Mouse (Mus musculus): Measurements from ENCODE around the gene Spsb4. TPM values are rescaled to one million over a fixed set of nuclear protein-coding genes. Genes with fewer than 3 reads are reported as not detected.

The Spsb4 gene
- polyA plus RNA-seq, 1 experiment from 2014 or later, result 70.3 TPM

GRCm38 (mm10) chr9:96923577-96924316 is 94.9 kb downstream of the Spsb4 start:
- Histone ChIP-seq H3K4me3 (no peak overlapping the region), H3K4me1 (peaks cover 14% of the 10 kb centered on the region; the same call in 1 of the 2 replicates), H3K27ac (peak overlapping the region; percentile 17; the same call in 1 of the 2 replicates), H3K9me3 (replicated peaks) (no peaks in the 10 kb centered on the region), H3K36me3 (no peaks in the 10 kb centered on the region), H3K27me3 (ENCODE audit: low read depth, poor library complexity, severe bottlenecking) (0 out of 2 replicates have a peak, but pooled peaks cover 6% of the 10 kb centered on the region)
- 86% methylated on average over 17 of the region's 17 CpGs for WGBS
- DNase-seq (ENCODE audit: low spot score), result no peak

GRCm38 (mm10) chr9:96923119-96923518 is 95.5 kb downstream of the Spsb4 start:
- Histone ChIP-seq H3K27me3 (ENCODE audit: low read depth, poor library complexity, severe bottlenecking) (0 out of 2 replicates have a peak, but pooled peaks cover under 1% of the 10 kb centered on the region), H3K9me3 (replicated peaks) (no peaks in the 10 kb centered on the region), H3K27ac (peak overlapping the region; percentile 25; the same call in 1 of the 2 replicates), H3K4me3 (no peak overlapping the region), H3K36me3 (no peaks in the 10 kb centered on the region), H3K4me1 (peaks cover 14% of the 10 kb centered on the region; the same call in 1 of the 2 replicates)
- no peak for DNase-seq (ENCODE audit: low spot score)
- WGBS, result 90% methylated on average over 6 of the region's 6 CpGs

GRCm38 (mm10) chr9:96916620-96917538 is 101.8 kb downstream of the Spsb4 start:
- no peaks in the 10 kb centered on the region for H3K9me3 ChIP-seq (replicated peaks)
- H3K27ac ChIP-seq, result no peak overlapping the region
- peak; percentile 96 for DNase-seq (ENCODE audit: low spot score)
- 0 out of 2 replicates have a peak, but pooled peaks cover 3% of the 10 kb centered on the region for H3K4me1 ChIP-seq
- no peaks in the 10 kb centered on the region for H3K36me3 ChIP-seq
- H3K4me3 ChIP-seq, result no peak overlapping the region
- 45% methylated on average over 27 of the region's 27 CpGs for WGBS
- no peaks in the 10 kb centered on the region for H3K27me3 ChIP-seq (ENCODE audit: low read depth, poor library complexity, severe bottlenecking)

DNA sequence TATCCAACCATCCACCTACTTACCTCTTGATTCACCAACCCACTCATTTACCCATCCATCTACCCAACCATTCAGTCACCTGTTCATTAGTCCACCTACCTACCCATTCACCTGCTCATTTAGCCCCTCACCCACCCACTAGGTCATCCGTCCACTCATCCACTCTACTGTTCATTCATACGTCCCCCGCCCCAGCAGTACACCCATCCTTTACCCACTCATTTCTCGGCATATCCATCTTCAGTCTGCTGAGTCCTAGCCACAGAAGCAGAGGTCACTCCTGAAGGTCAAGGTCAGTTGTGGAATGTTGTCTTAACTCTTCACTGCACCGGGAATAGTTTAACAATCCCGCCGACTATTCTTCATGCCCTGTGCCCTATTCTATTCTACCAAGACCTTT is 102.6 kb downstream of the Spsb4 start:
- no peaks in the 10 kb centered on the region for H3K27me3 ChIP-seq (ENCODE audit: low read depth, poor library complexity, severe bottlenecking)
- H3K9me3 ChIP-seq (replicated peaks), result no peaks in the 10 kb centered on the region
- no peak for DNase-seq (ENCODE audit: low spot score)
- no peak overlapping the region for H3K4me3 ChIP-seq
- no peaks in the 10 kb centered on the region for H3K36me3 ChIP-seq
- no peak overlapping the region for H3K27ac ChIP-seq
- WGBS, result 68% methylated on average over 7 of the region's 7 CpGs
- 0 out of 2 replicates have a peak, but pooled peaks cover 3% of the 10 kb centered on the region for H3K4me1 ChIP-seq

DNA sequence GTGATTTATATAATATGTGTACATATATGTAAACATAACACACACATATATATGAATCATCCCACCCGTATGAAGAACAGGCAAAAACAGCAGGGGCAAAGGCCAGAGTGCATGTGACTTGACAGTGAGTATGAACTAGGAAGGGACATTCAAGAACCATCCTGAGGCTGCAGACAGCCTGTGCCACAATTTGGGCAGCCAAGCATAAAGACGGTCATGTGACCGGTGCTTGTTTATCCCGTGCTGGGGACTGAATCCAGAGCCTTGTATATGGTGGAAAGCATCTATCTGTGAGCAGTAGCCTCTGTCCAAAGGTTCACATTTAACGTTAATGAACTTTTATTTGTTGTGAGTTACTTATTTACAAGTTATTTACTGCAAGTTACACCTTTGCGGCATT is 103.8 kb downstream of the Spsb4 start:
- DNase-seq (ENCODE audit: low spot score), result no peak
- no peak overlapping the region for H3K27ac ChIP-seq
- no peak overlapping the region for H3K4me3 ChIP-seq
- H3K36me3 ChIP-seq, result no peaks in the 10 kb centered on the region
- H3K27me3 ChIP-seq (ENCODE audit: low read depth, poor library complexity, severe bottlenecking), result no peaks in the 10 kb centered on the region
- 0 out of 2 replicates have a peak, but pooled peaks cover 3% of the 10 kb centered on the region for H3K4me1 ChIP-seq
- WGBS, result 84% methylated on average over 6 of the region's 6 CpGs
- H3K9me3 ChIP-seq (replicated peaks), result no peaks in the 10 kb centered on the region

GRCm38 (mm10) chr9:96914005-96914404 is 104.6 kb downstream of the Spsb4 start:
- Histone ChIP-seq H3K4me1 (0 out of 2 replicates have a peak, but pooled peaks cover 3% of the 10 kb centered on the region), H3K36me3 (no peaks in the 10 kb centered on the region), H3K27ac (no peak overlapping the region), H3K9me3 (replicated peaks) (no peaks in the 10 kb centered on the region), H3K27me3 (ENCODE audit: low read depth, poor library complexity, severe bottlenecking) (no peaks in the 10 kb centered on the region), H3K4me3 (no peak overlapping the region)
- WGBS, result 87% methylated on average over 3 of the region's 3 CpGs
- DNase-seq (ENCODE audit: low spot score), result no peak

DNA sequence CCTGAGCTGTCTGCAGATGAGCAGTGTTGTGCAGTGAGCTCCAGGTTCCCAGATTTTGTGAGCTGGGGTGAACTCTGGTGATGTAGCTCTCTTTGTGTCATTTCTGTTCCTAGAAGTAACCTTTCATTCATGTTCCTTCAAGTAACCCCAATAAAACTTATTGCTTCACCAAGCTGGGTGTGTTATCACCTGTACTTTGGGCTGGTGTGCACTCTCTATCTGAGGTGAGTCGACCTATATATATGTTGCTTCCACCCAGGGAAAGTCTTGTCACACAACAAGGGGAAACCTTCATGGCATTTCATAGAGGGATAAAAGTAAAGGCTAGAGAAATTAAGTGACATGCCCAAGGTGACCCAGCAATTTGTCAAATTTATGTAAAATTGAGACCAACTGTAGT is 109.1 kb downstream of the Spsb4 start:
- Histone ChIP-seq H3K27ac (no peak overlapping the region), H3K36me3 (no peaks in the 10 kb centered on the region), H3K4me1 (no peaks in the 10 kb centered on the region), H3K9me3 (replicated peaks) (no peaks in the 10 kb centered on the region), H3K4me3 (no peak overlapping the region), H3K27me3 (ENCODE audit: low read depth, poor library complexity, severe bottlenecking) (no peaks in the 10 kb centered on the region)
- no peak for DNase-seq (ENCODE audit: low spot score)
- WGBS, result 89% methylated on average over 1 of the region's 1 CpGs

- Histone ChIP-seq H3K27me3 (ENCODE audit: low read depth, poor library complexity, severe bottlenecking) (no peaks in the 10 kb centered on the region), H3K4me1 (no peaks in the 10 kb centered on the region), H3K36me3 (no peaks in the 10 kb centered on the region), H3K9me3 (replicated peaks) (no peaks in the 10 kb centered on the region), H3K27ac (no peak overlapping the region), H3K4me3 (no peak overlapping the region)
- DNase-seq (ENCODE audit: low spot score), result no peak
- 81% methylated on average over 2 of the region's 2 CpGs for WGBS
These were observed 109.9 kb downstream of the Spsb4 start for GRCm38 (mm10) chr9:96908737-96909136.

DNA sequence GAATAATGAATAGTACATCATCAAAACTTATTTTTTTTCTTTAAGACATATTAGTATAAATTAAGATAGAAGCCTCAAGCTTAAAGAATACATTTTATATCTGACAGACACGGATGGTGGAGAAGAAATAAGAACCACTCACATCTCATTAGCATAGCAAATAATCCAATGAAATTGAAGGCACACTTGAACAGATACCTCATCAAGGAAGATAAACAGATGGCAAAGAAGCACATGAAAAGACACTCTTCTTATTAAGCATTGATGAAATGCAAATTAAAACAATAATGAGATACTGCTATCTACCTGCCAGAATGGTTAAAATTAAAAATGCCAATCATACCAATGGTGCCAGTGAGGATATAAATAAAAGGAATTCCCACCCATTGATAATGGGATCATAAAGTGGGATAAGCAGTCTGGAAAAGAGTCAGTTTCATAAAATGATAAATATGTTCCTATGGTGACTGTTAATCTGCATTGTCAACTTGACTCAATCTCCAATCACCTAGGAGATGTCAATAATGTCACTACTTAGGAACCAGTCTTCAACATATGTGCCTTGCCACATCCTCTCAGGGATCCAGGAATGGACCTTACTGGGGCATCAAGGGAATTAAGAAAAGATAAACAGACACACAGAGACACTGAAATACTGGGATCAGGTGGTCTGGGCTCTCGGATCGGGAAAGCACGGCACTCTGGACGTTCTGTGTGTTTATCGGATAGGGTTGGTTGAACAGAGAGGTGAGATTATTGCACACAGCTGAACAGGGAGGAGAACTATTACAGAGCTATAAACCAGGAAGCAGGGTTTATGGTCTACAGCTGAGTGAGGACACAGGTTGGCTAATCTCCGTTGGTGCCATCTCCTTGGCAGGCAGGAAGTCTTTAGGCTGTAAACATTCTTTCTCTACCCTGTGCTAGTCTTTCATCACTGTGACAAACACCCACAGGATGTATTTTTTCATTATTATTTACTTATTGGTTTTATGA is 114.0 kb downstream of the Spsb4 start:
- no peaks in the 10 kb centered on the region for H3K4me1 ChIP-seq
- H3K9me3 ChIP-seq (replicated peaks), result no peaks in the 10 kb centered on the region
- 82% methylated on average over 7 of the region's 7 CpGs for WGBS
- no peak overlapping the region for H3K4me3 ChIP-seq
- H3K27ac ChIP-seq, result no peak overlapping the region
- DNase-seq (ENCODE audit: low spot score), result no peak
- no peaks in the 10 kb centered on the region for H3K27me3 ChIP-seq (ENCODE audit: low read depth, poor library complexity, severe bottlenecking)
- no peaks in the 10 kb centered on the region for H3K36me3 ChIP-seq

DNA sequence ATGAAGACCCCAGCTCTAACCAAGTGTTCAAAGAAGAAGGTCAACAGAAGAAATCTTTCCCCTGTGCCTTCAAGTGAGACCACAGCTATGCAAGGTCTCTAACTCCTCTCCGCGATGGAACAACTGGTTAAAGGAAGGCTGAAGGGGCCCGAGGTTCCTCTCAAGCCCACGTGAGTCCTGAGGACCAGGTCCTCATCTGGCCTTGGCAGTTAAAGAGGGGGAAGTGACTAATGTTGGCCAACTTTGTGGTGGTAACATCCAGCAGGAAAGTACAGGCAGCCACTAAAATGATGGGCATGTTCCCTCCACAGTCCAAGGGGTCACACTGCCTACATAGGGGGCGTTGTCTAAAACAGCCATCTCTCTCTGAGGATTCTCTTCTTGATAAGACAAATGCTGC is 118.9 kb downstream of the Spsb4 start:
- WGBS, result 87% methylated on average over 5 of the region's 5 CpGs

DNA sequence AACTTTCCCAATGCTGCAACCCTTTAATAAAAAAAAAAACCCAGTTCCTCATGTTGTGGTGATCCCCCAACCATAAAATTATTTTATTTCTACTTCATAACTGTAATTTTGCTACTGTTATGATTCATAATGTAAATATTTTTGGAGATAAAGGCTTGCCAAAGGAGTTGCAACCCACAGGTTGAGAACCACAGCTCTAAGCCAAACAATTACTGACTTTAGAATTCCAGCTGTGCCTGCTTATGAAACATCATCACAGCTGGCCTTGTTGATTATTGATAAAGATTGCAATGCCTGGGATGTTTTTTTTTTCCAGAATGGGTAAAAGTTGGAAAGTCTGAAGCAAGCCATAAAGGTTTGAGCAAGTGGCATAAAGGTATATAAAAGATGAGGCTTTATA is 119.6 kb downstream of the Spsb4 start:
- no peak for DNase-seq (ENCODE audit: low spot score)
- H3K27ac ChIP-seq, result no peak overlapping the region
- H3K27me3 ChIP-seq (ENCODE audit: low read depth, poor library complexity, severe bottlenecking), result no peaks in the 10 kb centered on the region
- H3K36me3 ChIP-seq, result no peaks in the 10 kb centered on the region
- no peak overlapping the region for H3K4me3 ChIP-seq
- H3K9me3 ChIP-seq (replicated peaks), result no peaks in the 10 kb centered on the region
- H3K4me1 ChIP-seq, result no peaks in the 10 kb centered on the region

More for the DNA sequence above, 118.9 kb downstream of the Spsb4 start:
- Histone ChIP-seq H3K9me3 (replicated peaks) (no peaks in the 10 kb centered on the region), H3K4me1 (no peaks in the 10 kb centered on the region), H3K27ac (no peak overlapping the region), H3K4me3 (no peak overlapping the region), H3K27me3 (ENCODE audit: low read depth, poor library complexity, severe bottlenecking) (no peaks in the 10 kb centered on the region), H3K36me3 (no peaks in the 10 kb centered on the region)
- no peak for DNase-seq (ENCODE audit: low spot score)

- no peak for DNase-seq (ENCODE audit: low spot score)
These were observed 122.0 kb downstream of the Spsb4 start for GRCm38 (mm10) chr9:96896690-96897089.

More at GRCm38 (mm10) chr9:96896690-96897089, 122.0 kb downstream of the Spsb4 start:
- H3K4me1 ChIP-seq, result peaks cover 18% of the 10 kb centered on the region
- no peak overlapping the region for H3K27ac ChIP-seq
- 88% methylated on average over 1 of the region's 1 CpGs for WGBS
- H3K36me3 ChIP-seq, result no peaks in the 10 kb centered on the region
- no peaks in the 10 kb centered on the region for H3K9me3 ChIP-seq (replicated peaks)
- no peaks in the 10 kb centered on the region for H3K27me3 ChIP-seq (ENCODE audit: low read depth, poor library complexity, severe bottlenecking)
- H3K4me3 ChIP-seq, result no peak overlapping the region

Measured in limb, embryonic 10.5 days (tissue).